Mouse (Mus musculus): ENCODE results near the gene Gpa33. TPM values are rescaled to one million over a fixed set of nuclear protein-coding genes. Genes with fewer than 3 reads are reported as not detected.

Gpa33 gene
- polyA plus RNA-seq, 1 experiment = 0.29 TPM

DNA sequence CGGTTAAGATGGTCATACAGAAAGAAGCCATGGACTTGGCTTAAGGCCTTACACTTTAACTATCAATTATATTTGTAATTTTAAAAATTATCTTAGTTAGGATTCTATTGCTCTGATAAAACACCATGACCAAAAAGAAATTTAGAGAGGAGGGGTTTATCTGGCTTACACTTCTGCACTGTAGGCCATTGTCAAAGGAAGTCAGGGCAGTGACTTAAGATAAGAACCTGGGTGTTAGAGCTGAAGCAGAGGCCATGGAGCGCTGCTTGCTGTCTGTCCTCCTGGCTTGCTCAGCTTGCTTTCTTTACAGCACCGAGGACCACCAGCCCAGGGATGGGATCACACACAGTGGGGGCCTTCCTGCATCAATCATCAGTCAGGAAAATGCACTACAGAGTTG lies 17.6 kb downstream of the Gpa33 start:
- no peak overlapping the region for H3K4me2 ChIP-seq (ENCODE audit: low read depth)
- TF ChIP-seq POLR2AphosphoS2 (IDR thresholded peaks at IDR 0.05; ENCODE audit: insufficient read length, low read depth) (no peak), CEBPB (IDR thresholded peaks at IDR 0.05; ENCODE audit: insufficient read depth, poor library complexity, severe bottlenecking) (no peak), MYOD1 (IDR thresholded peaks at IDR 0.05; ENCODE audit: control insufficient read depth in 1 of 3, insufficient read length in 2 of 3, low read depth in 2 of 3) (no peak), TCF12 (IDR thresholded peaks at IDR 0.05; ENCODE audit: insufficient read depth, poor library complexity, severe bottlenecking) (no peak), MAX (IDR thresholded peaks at IDR 0.05; ENCODE audit: low read depth) (no peak), POLR2A (IDR thresholded peaks at IDR 0.05; ENCODE audit: insufficient read length, low read depth) (no peak), USF1 (IDR thresholded peaks at IDR 0.05; ENCODE audit: low read depth) (no peak), MYOG (IDR thresholded peaks at IDR 0.05; ENCODE audit: control insufficient read depth in 1 of 3, insufficient read depth in 1 of 3, insufficient read length in 2 of 3, low read depth in 2 of 3) (no peak), E2F4 (IDR thresholded peaks at IDR 0.05; ENCODE audit: insufficient read depth) (no peak), TCF3 (IDR thresholded peaks at IDR 0.05; ENCODE audit: insufficient read length, low read depth) (no peak), SRF (IDR thresholded peaks at IDR 0.05; ENCODE audit: control insufficient read depth, insufficient read length, low read depth) (no peak), REST (IDR thresholded peaks at IDR 0.05; ENCODE audit: insufficient read depth, insufficient read length) (no peak)
- no peaks in the 10 kb centered on the region for H3K27me3 ChIP-seq (ENCODE audit: control insufficient read depth, insufficient read depth, insufficient read length)

DNA sequence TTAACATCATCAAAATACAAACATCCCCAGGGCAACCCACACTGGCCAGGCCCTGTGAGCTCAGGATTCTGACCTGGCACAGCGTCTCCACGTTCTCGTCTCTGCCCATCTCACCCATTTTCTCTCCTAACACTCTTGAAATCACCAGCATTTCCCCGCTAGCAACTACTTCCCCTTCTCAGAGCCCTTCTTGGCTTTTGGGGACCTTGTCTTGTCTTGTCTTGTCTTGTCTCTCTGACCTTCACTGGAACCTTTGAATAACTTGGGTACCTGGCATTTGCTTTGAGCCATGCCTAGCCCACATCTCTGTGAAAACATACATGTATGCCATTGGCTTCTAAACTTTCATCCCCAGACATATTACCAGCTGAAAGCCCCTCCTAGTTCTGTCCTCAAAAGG lies 19.4 kb downstream of the Gpa33 start:
- no peak overlapping the region for H3ac ChIP-seq (ENCODE audit: control insufficient read depth, insufficient read length)
- no peaks in the 10 kb centered on the region for H3K27me3 ChIP-seq (ENCODE audit: control insufficient read depth, insufficient read depth, insufficient read length)
- H3K36me3 ChIP-seq (ENCODE audit: control insufficient read depth, insufficient read depth) = no peaks in the 10 kb centered on the region
- no peak for TF ChIP-seq POLR2A (IDR thresholded peaks at IDR 0.05; ENCODE audit: insufficient read length, low read depth)
- TF ChIP-seq MYOD1 (IDR thresholded peaks at IDR 0.05; ENCODE audit: control insufficient read depth in 1 of 3, insufficient read length in 2 of 3, low read depth in 2 of 3) = no peak
- TF ChIP-seq TCF12 (IDR thresholded peaks at IDR 0.05; ENCODE audit: insufficient read depth, poor library complexity, severe bottlenecking) = no peak
- no peak for TF ChIP-seq E2F4 (IDR thresholded peaks at IDR 0.05; ENCODE audit: insufficient read depth)
- no peak for TF ChIP-seq CEBPB (IDR thresholded peaks at IDR 0.05; ENCODE audit: insufficient read depth, poor library complexity, severe bottlenecking)
- no peak for TF ChIP-seq TCF3 (IDR thresholded peaks at IDR 0.05; ENCODE audit: insufficient read length, low read depth)
- no peak for TF ChIP-seq SRF (IDR thresholded peaks at IDR 0.05; ENCODE audit: control insufficient read depth, insufficient read length, low read depth)
- no peak for TF ChIP-seq USF1 (IDR thresholded peaks at IDR 0.05; ENCODE audit: low read depth)
- no peak for TF ChIP-seq MYOG (IDR thresholded peaks at IDR 0.05; ENCODE audit: control insufficient read depth in 1 of 3, insufficient read depth in 1 of 3, insufficient read length in 2 of 3, low read depth in 2 of 3)
- TF ChIP-seq POLR2AphosphoS2 (IDR thresholded peaks at IDR 0.05; ENCODE audit: insufficient read length, low read depth) = no peak
- no peak for TF ChIP-seq REST (IDR thresholded peaks at IDR 0.05; ENCODE audit: insufficient read depth, insufficient read length)
- H3K4me3 ChIP-seq = no peak overlapping the region
- no peak overlapping the region for H3K4me2 ChIP-seq (ENCODE audit: low read depth)
- H3K79me2 ChIP-seq (ENCODE audit: control insufficient read depth, insufficient read depth) = no peaks in the 10 kb centered on the region

More for the DNA sequence above, 17.6 kb downstream of the Gpa33 start:
- Histone ChIP-seq H3K4me3 (no peak overlapping the region), H3ac (ENCODE audit: control insufficient read depth, insufficient read length) (no peak overlapping the region), H3K79me2 (ENCODE audit: control insufficient read depth, insufficient read depth) (no peaks in the 10 kb centered on the region), H3K36me3 (ENCODE audit: control insufficient read depth, insufficient read depth) (no peaks in the 10 kb centered on the region)

- H3ac ChIP-seq (ENCODE audit: control insufficient read depth, insufficient read length) = no peak overlapping the region
- TF ChIP-seq SRF (IDR thresholded peaks at IDR 0.05; ENCODE audit: control insufficient read depth, insufficient read length, low read depth) = no peak
- TF ChIP-seq MAX (IDR thresholded peaks at IDR 0.05; ENCODE audit: low read depth) = no peak
- TF ChIP-seq MYOG (IDR thresholded peaks at IDR 0.05; ENCODE audit: control insufficient read depth in 1 of 3, insufficient read depth in 1 of 3, insufficient read length in 2 of 3, low read depth in 2 of 3) = no peak
- no peak for TF ChIP-seq REST (IDR thresholded peaks at IDR 0.05; ENCODE audit: insufficient read depth, insufficient read length)
- TF ChIP-seq TCF3 (IDR thresholded peaks at IDR 0.05; ENCODE audit: insufficient read length, low read depth) = no peak
- no peak for TF ChIP-seq CEBPB (IDR thresholded peaks at IDR 0.05; ENCODE audit: insufficient read depth, poor library complexity, severe bottlenecking)
- no peak for TF ChIP-seq E2F4 (IDR thresholded peaks at IDR 0.05; ENCODE audit: insufficient read depth)
- TF ChIP-seq POLR2A (IDR thresholded peaks at IDR 0.05; ENCODE audit: insufficient read length, low read depth) = no peak
- no peak for TF ChIP-seq MYOD1 (IDR thresholded peaks at IDR 0.05; ENCODE audit: control insufficient read depth in 1 of 3, insufficient read length in 2 of 3, low read depth in 2 of 3)
- no peak for TF ChIP-seq USF1 (IDR thresholded peaks at IDR 0.05; ENCODE audit: low read depth)
- no peak for TF ChIP-seq POLR2AphosphoS2 (IDR thresholded peaks at IDR 0.05; ENCODE audit: insufficient read length, low read depth)
- TF ChIP-seq TCF12 (IDR thresholded peaks at IDR 0.05; ENCODE audit: insufficient read depth, poor library complexity, severe bottlenecking) = no peak
Measured at GRCm38 (mm10) chr1:166150035-166150434, 20.0 kb downstream of the Gpa33 start.

DNA sequence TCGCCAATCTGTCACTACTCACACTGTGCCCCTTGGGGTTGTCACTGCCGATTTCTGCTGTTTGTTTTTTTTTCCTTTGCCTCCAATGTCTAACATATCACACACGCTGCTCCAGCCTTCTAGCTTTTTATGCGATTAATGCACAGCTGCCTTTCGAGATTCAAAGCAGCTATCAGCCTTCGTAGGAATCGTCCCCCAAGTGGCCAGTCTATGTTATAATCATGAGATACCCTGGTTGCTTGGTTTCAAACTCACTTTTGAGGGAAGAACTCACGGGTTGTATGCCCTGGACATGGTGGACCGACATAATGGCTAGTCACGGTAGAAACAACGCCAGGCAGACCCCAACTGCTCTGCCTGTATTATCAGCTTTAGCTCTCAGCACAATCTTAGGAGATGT lies 21.3 kb downstream of the Gpa33 start:
- H3K27me3 ChIP-seq (ENCODE audit: control insufficient read depth, insufficient read depth, insufficient read length) = peaks cover 9% of the 10 kb centered on the region

More at GRCm38 (mm10) chr1:166150035-166150434, 20.0 kb downstream of the Gpa33 start:
- H3K4me3 ChIP-seq = no peak overlapping the region
- H3K36me3 ChIP-seq (ENCODE audit: control insufficient read depth, insufficient read depth) = no peaks in the 10 kb centered on the region
- peaks cover 3% of the 10 kb centered on the region for H3K27me3 ChIP-seq (ENCODE audit: control insufficient read depth, insufficient read depth, insufficient read length)
- H3K79me2 ChIP-seq (ENCODE audit: control insufficient read depth, insufficient read depth) = no peaks in the 10 kb centered on the region
- no peak overlapping the region for H3K4me2 ChIP-seq (ENCODE audit: low read depth)

More for the DNA sequence above, 21.3 kb downstream of the Gpa33 start:
- Histone ChIP-seq H3K79me2 (ENCODE audit: control insufficient read depth, insufficient read depth) (no peaks in the 10 kb centered on the region), H3ac (ENCODE audit: control insufficient read depth, insufficient read length) (no peak overlapping the region), H3K4me2 (ENCODE audit: low read depth) (no peak overlapping the region), H3K36me3 (ENCODE audit: control insufficient read depth, insufficient read depth) (no peaks in the 10 kb centered on the region), H3K4me3 (no peak overlapping the region)
- no peak for TF ChIP-seq TCF3 (IDR thresholded peaks at IDR 0.05; ENCODE audit: insufficient read length, low read depth)
- TF ChIP-seq E2F4 (IDR thresholded peaks at IDR 0.05; ENCODE audit: insufficient read depth) = no peak
- TF ChIP-seq MYOD1 (IDR thresholded peaks at IDR 0.05; ENCODE audit: control insufficient read depth in 1 of 3, insufficient read length in 2 of 3, low read depth in 2 of 3) = no peak
- TF ChIP-seq REST (IDR thresholded peaks at IDR 0.05; ENCODE audit: insufficient read depth, insufficient read length) = no peak
- TF ChIP-seq POLR2AphosphoS2 (IDR thresholded peaks at IDR 0.05; ENCODE audit: insufficient read length, low read depth) = no peak
- TF ChIP-seq CEBPB (IDR thresholded peaks at IDR 0.05; ENCODE audit: insufficient read depth, poor library complexity, severe bottlenecking) = no peak

Data from myocyte (in vitro differentiated cells).